Mouse (Mus musculus) MEL (cell line): ENCODE measurements around the gene Fars2. TPM values are rescaled to one million over a fixed set of nuclear protein-coding genes. Genes with fewer than 3 reads are reported as not detected.
A peak's percentile ranks its signal among the peaks of the same experiment; 100 is the strongest.

ENCODE experiments used
- DNase-seq: peaks from one replicate; pipeline ENCODE4 v3.0.0; 2011; ENCODE audit warnings: low read depth, low spot score
- H3K27ac ChIP-seq: 2 replicates; pipeline ENCODE4 v1.5.1; 2012; ENCODE audit warnings: low read depth, mild to moderate bottlenecking, control low read depth, low read length, moderate library complexity; ENCODE audit not compliant: control insufficient read depth
- H3K27me3 ChIP-seq, 2 experiments: fragments of 150-350 bp in 1 of 2; sonication (generic) in 1 of 2; 2 replicates each; pipeline ENCODE4 v1.6.1; 2012; ENCODE audit warnings: low read length in 2 of 2, mild to moderate bottlenecking in 2 of 2, improper control_type of control experiment in 1 of 2, moderate library complexity in 1 of 2; ENCODE audit not compliant: insufficient read depth in 2 of 2, control insufficient read depth in 1 of 2
- H3K36me3 ChIP-seq, 2 experiments: 2 replicates each; pipeline ENCODE4 v1.6.1; 2012 to 2014; ENCODE audit warnings: low read length in 2 of 2, improper control_type of control experiment in 1 of 2, inconsistent platforms in 1 of 2, mild to moderate bottlenecking in 1 of 2; ENCODE audit not compliant: insufficient read depth in 2 of 2, control insufficient read depth in 1 of 2
- H3K4me1 ChIP-seq, 2 experiments: fragments of 150-350 bp in 1 of 2; sonication (generic) in 1 of 2; 2 replicates each; pipeline ENCODE4 v1.6.1; 2012; ENCODE audit warnings: low read length in 2 of 2, improper control_type of control experiment in 1 of 2, mild to moderate bottlenecking in 1 of 2; ENCODE audit not compliant: insufficient read depth in 2 of 2, control insufficient read depth in 1 of 2
- H3K4me3 ChIP-seq, 2 experiments: fragments of 150-350 bp in 1 of 2; sonication (generic) in 1 of 2; 2 replicates each; pipeline ENCODE4 v1.5.1; 2012; ENCODE audit warnings: low read depth in 2 of 2, low read length in 2 of 2, mild to moderate bottlenecking in 2 of 2, moderate library complexity in 2 of 2, control low read depth in 1 of 2, improper control_type of control experiment in 1 of 2; ENCODE audit not compliant: control insufficient read depth in 1 of 2, insufficient read depth in 1 of 2
- H3K79me2 ChIP-seq: 2 replicates; pipeline ENCODE4 v1.6.1; 2012; ENCODE audit warnings: mild to moderate bottlenecking, low read length, moderate library complexity; ENCODE audit not compliant: control insufficient read depth, poor library complexity, insufficient read depth
- H3K9ac ChIP-seq: 2 replicates; pipeline ENCODE4 v1.6.1; 2012; ENCODE audit warnings: low read depth, mild to moderate bottlenecking, control low read depth, low read length, moderate library complexity; ENCODE audit not compliant: control insufficient read depth, poor library complexity, severe bottlenecking
- H3K9me3 ChIP-seq: fragments of 150-350 bp; sonication (generic); replicated peaks from 2 replicates; pipeline ENCODE4 v1.6.1; 2012; ENCODE audit warnings: mild to moderate bottlenecking, low read length, improper control_type of control experiment, moderate library complexity; ENCODE audit not compliant: insufficient read depth
- CHD2 ChIP-seq: IDR thresholded peaks from 2 replicates; pipeline ENCODE4 v1.6.1; 2011; ENCODE audit warnings: low read length, improper control_type of control experiment
- CTCF ChIP-seq, 3 experiments: IDR thresholded peaks in 2 of 3; conservative IDR thresholded peaks in 1 of 3; 2 replicates each; pipeline ENCODE4 v1.5.1; 2011 to 2012; ENCODE audit warnings: low read length in 3 of 3, low read depth in 2 of 3, mild to moderate bottlenecking in 2 of 3, improper control_type of control experiment in 1 of 3, inconsistent platforms in 1 of 3, mixed read lengths in 1 of 3, moderate library complexity in 1 of 3; ENCODE audit not compliant: control insufficient read depth in 1 of 3, insufficient read depth in 1 of 3, poor library complexity in 1 of 3, severe bottlenecking in 1 of 3
- EP300 ChIP-seq, 2 experiments: IDR thresholded peaks; 2 replicates each; pipeline ENCODE4 v1.6.1; 2011; ENCODE audit warnings: improper control_type of control experiment in 2 of 2, low read length in 2 of 2, low read depth in 1 of 2, mild to moderate bottlenecking in 1 of 2
- ETS1 ChIP-seq: IDR thresholded peaks from 2 replicates; pipeline ENCODE4 v1.6.1; 2012; ENCODE audit warnings: low read depth, mild to moderate bottlenecking, inconsistent platforms, low read length, improper control_type of control experiment, moderate library complexity
- MAX ChIP-seq: IDR thresholded peaks from 2 replicates; pipeline ENCODE4 v1.6.1; 2011; ENCODE audit warnings: low read length, improper control_type of control experiment
- MAZ ChIP-seq: IDR thresholded peaks from 2 replicates; pipeline ENCODE4 v1.6.1; 2012; ENCODE audit warnings: low read depth, mild to moderate bottlenecking, inconsistent platforms, low read length, improper control_type of control experiment
- MXI1 ChIP-seq: IDR thresholded peaks from 2 replicates; pipeline ENCODE4 v1.6.1; 2011; ENCODE audit warnings: mild to moderate bottlenecking, low read depth, low read length, improper control_type of control experiment
- NRF1 ChIP-seq: IDR thresholded peaks from 2 replicates; pipeline ENCODE4 v1.6.1; 2014; ENCODE audit warnings: low read depth, mild to moderate bottlenecking, inconsistent platforms, low read length, improper control_type of control experiment, moderate library complexity; ENCODE audit not compliant: poor library complexity, insufficient read depth, severe bottlenecking
- RAD21 ChIP-seq: IDR thresholded peaks from 2 replicates; pipeline ENCODE4 v1.6.1; 2011; ENCODE audit warnings: mild to moderate bottlenecking, low read depth, low read length, improper control_type of control experiment
- SMC3 ChIP-seq: IDR thresholded peaks from 2 replicates; pipeline ENCODE4 v1.6.1; 2011; ENCODE audit warnings: low read depth, low read length, improper control_type of control experiment
- UBTF ChIP-seq: IDR thresholded peaks from 2 replicates; pipeline ENCODE4 v1.6.1; 2012; ENCODE audit warnings: low read depth, mild to moderate bottlenecking, inconsistent platforms, low read length, improper control_type of control experiment, moderate library complexity, borderline replicate concordance; ENCODE audit not compliant: insufficient read depth
- ZC3H11A ChIP-seq: IDR thresholded peaks from 2 replicates; pipeline ENCODE4 v1.6.1; 2012; ENCODE audit warnings: low read depth, mild to moderate bottlenecking, inconsistent platforms, low read length, improper control_type of control experiment
- polyA plus RNA-seq, 2 experiments: library from polyadenylated mRNA; stranded (reverse) in 1 of 2; unstranded in 1 of 2; fragments of >175 nt in 1 of 2; fragments of >200 nt in 1 of 2; gene quantifications; 2 replicates each; pipeline versions ENCODE4 v1.2.1 to v1.2.4; 2012; ENCODE audit warnings: low replicate concordance in 2 of 2, low read depth in 1 of 2; ENCODE audit not compliant: insufficient read length in 2 of 2, insufficient read depth in 1 of 2, missing spikeins in 1 of 2
- total RNA-seq: library from RNA; depleted of rRNA; stranded (reverse); fragments of 300-350 nt; gene quantifications from 2 replicates; pipeline ENCODE4 v1.2.3, GENCODE M21; 2012

Gene Fars2
- total and polyA plus RNA-seq, 3 experiments = 32.6 to 39.2 TPM; not detected in 1

DNA sequence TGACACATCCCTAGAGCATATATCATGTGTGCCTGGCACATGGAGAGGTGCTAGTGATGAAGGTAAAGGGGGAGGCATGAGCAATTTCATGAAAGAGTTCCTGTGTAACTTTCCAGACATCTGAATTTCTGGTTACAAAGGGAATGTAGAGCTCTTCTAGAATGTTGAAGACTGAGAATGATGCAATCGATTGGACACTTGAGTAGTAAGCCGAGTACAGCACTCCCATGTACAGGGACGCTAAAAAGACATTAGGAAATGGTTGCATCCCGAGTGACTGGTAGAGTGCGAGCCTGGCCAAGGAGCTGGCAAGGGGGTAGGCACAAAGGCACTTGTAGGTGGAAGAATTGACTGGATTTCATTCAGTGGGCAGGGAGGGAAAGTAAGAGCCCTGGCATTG lies 102.3 kb downstream of the Fars2 start:
- DNase-seq = no peak
- no peaks in the 10 kb centered on the region for H3K27me3 ChIP-seq
- H3K9me3 ChIP-seq = no peaks in the 10 kb centered on the region
- no peaks in the 10 kb centered on the region for H3K79me2 ChIP-seq
- no peak overlapping the region for H3K9ac ChIP-seq
- no peak overlapping the region for H3K27ac ChIP-seq
- no peak overlapping the region for H3K4me3 ChIP-seq
- H3K36me3 ChIP-seq = peaks cover 0 to 12% of the 10 kb centered on the region in 2 experiments; a peak in 2 of 4 replicates
- peaks cover 7 to 10% of the 10 kb centered on the region in 2 experiments; a peak in 3 of 4 replicates for H3K4me1 ChIP-seq
- no peak for TF ChIP-seq MXI1
- TF ChIP-seq CTCF (IDR thresholded peaks at IDR 0.05 in 2 of 3, conservative IDR thresholded peaks at IDR 0.05 in 1 of 3; ENCODE audit: control insufficient read depth in 1 of 3, insufficient read depth in 1 of 3, low read depth in 2 of 3, low read length in 3 of 3, poor library complexity in 1 of 3, severe bottlenecking in 1 of 3) = no peak
- TF ChIP-seq ETS1 = no peak
- TF ChIP-seq SMC3 = no peak

GRCm38 (mm10) chr13:36221897-36222296 lies 104.7 kb downstream of the Fars2 start:
- Histone ChIP-seq H3K4me3 (no peak overlapping the region), H3K27me3 (no peaks in the 10 kb centered on the region), H3K36me3 (peaks cover 0 to 12% of the 10 kb centered on the region in 2 experiments; a peak in 2 of 4 replicates), H3K9me3 (no peaks in the 10 kb centered on the region), H3K9ac (no peak overlapping the region), H3K27ac (no peak overlapping the region), H3K4me1 (peaks cover 7 to 10% of the 10 kb centered on the region in 2 experiments; a peak in 3 of 4 replicates), H3K79me2 (no peaks in the 10 kb centered on the region)
- TF ChIP-seq SMC3 (peak; percentile 38), ZC3H11A (no peak), RAD21 (peak; percentile 38), NRF1 (no peak), CHD2 (no peak), CTCF (IDR thresholded peaks at IDR 0.05 in 2 of 3, conservative IDR thresholded peaks at IDR 0.05 in 1 of 3; ENCODE audit: control insufficient read depth in 1 of 3, insufficient read depth in 1 of 3, low read depth in 2 of 3, low read length in 3 of 3, poor library complexity in 1 of 3, severe bottlenecking in 1 of 3) (peak; percentile 24 to 51 (median 28); a peak in 5 of 6 replicates), EP300 (IDR thresholded peaks at IDR 0.05; ENCODE audit: low read depth in 1 of 2, low read length in 2 of 2) (no peak)
- peak; percentile 13 for DNase-seq

- Histone ChIP-seq H3K9me3 (no peaks in the 10 kb centered on the region), H3K36me3 (peaks cover 0 to 11% of the 10 kb centered on the region in 2 experiments; a peak in 2 of 4 replicates), H3K27me3 (no peaks in the 10 kb centered on the region), H3K27ac (no peak overlapping the region), H3K79me2 (no peaks in the 10 kb centered on the region), H3K4me1 (peaks cover 7 to 10% of the 10 kb centered on the region in 2 experiments; a peak in 3 of 4 replicates)
- TF ChIP-seq MAZ (no peak), MAX (no peak), UBTF (no peak)
- TF ChIP-seq, all 39 proteins: peak for 0
- H3K4me3 ChIP-seq = no peak overlapping the region
- DNase-seq = no peak
- no peak overlapping the region for H3K9ac ChIP-seq
Observed at GRCm38 (mm10) chr13:36222721-36223120, 105.5 kb downstream of the Fars2 start.
